In the genomic region with DNA sequence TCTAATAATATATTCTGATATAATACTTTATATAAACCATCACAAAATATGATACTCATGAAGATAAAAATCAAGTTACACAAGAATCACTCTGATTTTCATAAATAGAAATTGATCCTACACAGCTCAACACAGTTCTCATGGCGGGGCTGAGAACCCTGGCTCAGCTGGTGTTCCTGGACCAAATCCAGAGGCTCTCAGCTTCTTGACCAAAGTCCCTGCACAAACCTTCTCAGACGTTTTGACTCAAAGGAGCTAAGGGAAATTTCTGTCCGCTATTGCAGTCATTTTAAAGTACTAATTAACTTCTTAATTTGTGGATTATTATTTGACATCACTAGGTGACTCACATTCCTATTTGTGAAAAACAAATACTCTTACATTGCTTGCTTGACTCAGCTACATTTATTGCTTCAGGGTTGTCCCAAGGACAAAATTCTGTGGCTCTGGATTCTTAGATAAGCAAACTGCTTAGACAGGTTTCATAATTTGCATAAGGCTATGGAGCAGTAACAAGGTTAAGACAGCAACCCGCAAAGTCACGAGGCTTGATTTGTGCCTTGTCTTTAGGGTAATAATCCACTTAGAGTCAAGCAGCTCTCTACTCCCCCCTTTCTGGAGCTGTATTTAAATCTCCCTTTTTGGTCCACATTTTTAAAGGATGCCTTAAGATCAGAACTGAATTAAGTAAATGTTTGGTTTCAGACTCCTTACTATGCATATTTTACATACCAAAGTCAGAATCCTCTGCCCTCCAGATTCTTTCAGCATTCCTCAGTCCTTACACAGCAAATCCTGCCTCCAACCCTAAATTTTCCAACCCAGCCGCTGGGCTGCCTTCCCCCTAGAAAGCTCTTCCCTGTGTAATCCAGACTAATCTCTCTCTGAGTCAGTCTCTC, we compare ENCODE assay signal across 9 mouse cellular contexts. TPM values are rescaled to one million over a fixed set of nuclear protein-coding genes. Genes with fewer than 3 reads are reported as not detected.
DNase-seq lines count a peak whose midpoint lies in the region; ATAC-seq lines count a peak whose summit lies in the region.
"Had no signal": no experiment of that assay in that cellular context is flagged by ENCODE, and none has a peak within 500 bp of the region (broad histone marks: within the 10 kb centered on the region; RNA-seq: fewer than 3 reads in every experiment).

No protein-coding gene starts in this region.

- H3K27me3 ChIP-seq in hindbrain, embryonic 12.5 days: no peaks in the 10 kb centered on the region
- H3K27me3 ChIP-seq in liver, embryonic 12.5 days (replicated peaks): no peaks in the 10 kb centered on the region

- no peak overlapping the region for H3K4me3 ChIP-seq in hindbrain, embryonic 12.5 days
- H3K4me3 ChIP-seq in liver, embryonic 12.5 days: no peak overlapping the region

- H3K9ac ChIP-seq in hindbrain, embryonic 12.5 days: no peak overlapping the region
- H3K9ac ChIP-seq in liver, embryonic 12.5 days: no peak overlapping the region

- DNase-seq in cerebellum, postnatal 14 days: peak; percentile 16 to 29
- peak; percentile 69 for DNase-seq in 3134 (ENCODE audit: extremely low read depth, insufficient read length, low spot score)
- peak; percentile 3 to 10 for DNase-seq in kidney, postnatal 4 days
- DNase-seq in heart, adult 8-10 months (ENCODE audit: low spot score): no peak
- DNase-seq in urinary bladder, postnatal 4 days (ENCODE audit: low spot score in 2 of 2): no peak
- DNase-seq: heart, adult 18-20 months had no signal

- H3K36me3 ChIP-seq in hindbrain, embryonic 12.5 days: no peaks in the 10 kb centered on the region
- H3K36me3 ChIP-seq in liver, embryonic 12.5 days: no peaks in the 10 kb centered on the region

- H3K27ac ChIP-seq in hindbrain, embryonic 12.5 days: no peak overlapping the region
- no peak overlapping the region for H3K27ac ChIP-seq in liver, embryonic 12.5 days

- WGBS in hindbrain, embryonic 12.5 days: 44% methylated on average over 6 of the region's 6 CpGs
- 35% methylated on average over 6 of the region's 6 CpGs for WGBS in liver, embryonic 12.5 days (ENCODE audit: insufficient replicate concordance)

- ATAC-seq in cerebellum, adult (ENCODE audit: insufficient number of reproducible peaks, low FRiP score, low TSS enrichment): no peak
- ATAC-seq in hindbrain, embryonic 12.5 days (ENCODE audit: low FRiP score): peak; percentile 77
- no peak for ATAC-seq in liver, embryonic 12.5 days

- H3K4me1 ChIP-seq in hindbrain, embryonic 12.5 days: 0 out of 2 replicates have a peak, but pooled peaks cover 3% of the 10 kb centered on the region
- H3K4me1 ChIP-seq in liver, embryonic 12.5 days: no peaks in the 10 kb centered on the region

- no peaks in the 10 kb centered on the region for H3K9me3 ChIP-seq in hindbrain, embryonic 12.5 days (replicated peaks)
- H3K9me3 ChIP-seq in liver, embryonic 12.5 days (replicated peaks): no peaks in the 10 kb centered on the region

- H3K4me2 ChIP-seq in hindbrain, embryonic 12.5 days (replicated peaks): no peak overlapping the region
- no peak overlapping the region for H3K4me2 ChIP-seq in liver, embryonic 12.5 days

RNA-seq across cellular contexts. Expression of a gene that starts 45.8 kb away (rescaled TPM):
- 362 and 396 TPM in 2 replicates for polyA plus RNA-seq in hindbrain, embryonic 12.5 days (2016; fragmentation: Nextera tagmentation; extraction: Ambion mirVana)
- total RNA-seq in heart, adult 8-10 months (2022): 10 to 100 TPM; 19.1 to 22.6 (median 19.9) TPM
- polyA plus RNA-seq in liver, embryonic 12.5 days (2016; fragmentation: Nextera tagmentation; extraction: Ambion mirVana): 69.1 and 76.4 TPM in 2 replicates

Comparison
In these comparisons a context has a peak if more than half of its experiments do, and no peak if none do; other contexts are left out.
1. DNase-seq: peak in cerebellum, postnatal 14 days (2 of 2), 3134 (single experiment) and kidney, postnatal 4 days (2 of 2); none in heart, adult 8-10 months (single experiment) and urinary bladder, postnatal 4 days (0 of 2).